Mouse (Mus musculus) heart, embryonic 15.5 days (tissue): ENCODE results near the gene Polr1b. TPM values are rescaled to one million over a fixed set of nuclear protein-coding genes. Genes with fewer than 3 reads are reported as not detected.

ENCODE experiments used
- ATAC-seq: fragments of 200-750 bp; cut with Nextera tagmentation; replicated peaks from 2 replicates; pipeline ENCODE4 v1.8.0; 2017; ENCODE audit warnings: low read depth, moderate TSS enrichment; ENCODE audit not compliant: insufficient number of reproducible peaks, insufficient read depth, low FRiP score
- H3K27ac ChIP-seq: fragments of 300-500 bp; sonication (generic); 2 replicates; pipeline ENCODE4 v1.5.1; 2015; ENCODE audit warnings: mild to moderate bottlenecking, inconsistent platforms
- H3K27me3 ChIP-seq: fragments of 300-500 bp; sonication (generic); 2 replicates; pipeline ENCODE4 v1.6.1; 2015; ENCODE audit warnings: inconsistent platforms
- H3K36me3 ChIP-seq: fragments of 300-500 bp; sonication (generic); 2 replicates; pipeline ENCODE4 v1.6.1; 2015; ENCODE audit warnings: mild to moderate bottlenecking, inconsistent platforms
- H3K4me1 ChIP-seq: fragments of 300-500 bp; sonication (generic); replicated peaks from 2 replicates; pipeline ENCODE4 v1.6.1; 2015; ENCODE audit warnings: inconsistent platforms
- H3K4me2 ChIP-seq: fragments of 300-500 bp; sonication (generic); 2 replicates; pipeline ENCODE4 v1.6.1; 2015; ENCODE audit warnings: inconsistent platforms, mild to moderate bottlenecking, moderate library complexity
- H3K4me3 ChIP-seq: fragments of 300-500 bp; sonication (generic); 2 replicates; pipeline ENCODE4 v1.5.1; 2015; ENCODE audit warnings: mild to moderate bottlenecking, inconsistent platforms
- H3K9ac ChIP-seq: fragments of 300-500 bp; sonication (generic); 2 replicates; pipeline ENCODE4 v1.6.1; 2015; ENCODE audit warnings: mild to moderate bottlenecking, inconsistent platforms
- H3K9me3 ChIP-seq: fragments of 300-500 bp; sonication (generic); replicated peaks from 2 replicates; pipeline ENCODE4 v1.6.1; 2016; ENCODE audit warnings: inconsistent platforms
- WGBS: fragments of 180-500 bp; shearing (Covaris S2); methylation state at CpG from one replicate; pipeline ENCODE4 v1.1.7; 2015; ENCODE audit warnings: mixed read lengths; 5-methylcytosine and 5-hydroxymethylcytosine counted together
- polyA plus RNA-seq: library from polyadenylated mRNA; unstranded; fragments of >200 nt; fragmentation: Nextera tagmentation; extraction: Ambion mirVana; gene quantifications from 2 replicates; pipeline ENCODE4 v1.2.1, GENCODE M21; 2015

The Polr1b gene
- polyA plus RNA-seq: 11.6 and 16.3 TPM in 2 replicates

GRCm38 (mm10) chr2:129100784-129101310 lies at the start of gene Polr1b:
Gene Polr1b, plus strand, starts transcription at chr2:129100995.
- H3K4me1 ChIP-seq: peaks cover 6% of the 10 kb centered on the region
- ATAC-seq: peak; percentile 98
- H3K4me3 ChIP-seq: peak within 1 kb of the TSS; percentile 87
- H3K9me3 ChIP-seq: no peaks in the 10 kb centered on the region
- no peaks in the 10 kb centered on the region for H3K27me3 ChIP-seq
- peak within 1 kb of the TSS; percentile 77 for H3K9ac ChIP-seq
- 0 out of 2 replicates have a peak within 1 kb of the TSS, but pooled peaks have one; percentile 17 for H3K27ac ChIP-seq
- peaks cover 24% of the 10 kb centered on the region for H3K36me3 ChIP-seq
- H3K4me2 ChIP-seq: peak within 1 kb of the TSS; percentile 90
- WGBS: under 1% methylated on average over 35 of the region's 35 CpGs

GRCm38 (mm10) chr2:129052451-129052983 lies 48.3 kb upstream of the Polr1b start:
- H3K27me3 ChIP-seq: no peaks in the 10 kb centered on the region
- H3K4me3 ChIP-seq: no peak overlapping the region
- H3K9me3 ChIP-seq: no peaks in the 10 kb centered on the region; the same call in 1 of the 2 replicates
- no peak overlapping the region for H3K27ac ChIP-seq
- no peak overlapping the region for H3K4me2 ChIP-seq
- H3K4me1 ChIP-seq: no peaks in the 10 kb centered on the region
- no peaks in the 10 kb centered on the region for H3K36me3 ChIP-seq
- no peak for ATAC-seq
- H3K9ac ChIP-seq: no peak overlapping the region
- WGBS: 50% methylated on average over 4 of the region's 4 CpGs

- no peak for ATAC-seq
These were observed 45.1 kb upstream of the Polr1b start for GRCm38 (mm10) chr2:129055741-129056140.

DNA sequence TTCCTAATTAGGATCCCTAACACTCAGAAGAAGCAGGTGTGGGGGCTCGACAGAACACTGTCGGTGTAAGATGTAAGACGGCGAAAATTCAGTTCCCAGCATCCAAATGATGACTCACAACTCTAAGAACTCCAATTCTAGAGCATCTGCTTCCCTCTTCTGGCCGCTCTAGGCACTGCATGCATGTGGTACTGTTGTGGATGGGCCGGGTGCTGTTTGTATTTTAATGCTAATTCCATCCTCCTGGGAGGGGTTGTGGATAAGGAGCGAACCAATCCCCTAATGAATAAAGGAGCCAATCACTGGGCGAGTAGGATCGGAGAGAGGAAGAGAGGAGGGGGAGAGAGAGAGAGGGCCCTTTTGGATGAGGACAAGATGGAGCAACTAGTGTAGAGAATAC lies 44.2 kb upstream of the Polr1b start:
- H3K9ac ChIP-seq: no peak overlapping the region
- WGBS: 42% methylated on average over 9 of the region's 9 CpGs
- H3K4me3 ChIP-seq: no peak overlapping the region
- no peaks in the 10 kb centered on the region for H3K27me3 ChIP-seq
- no peaks in the 10 kb centered on the region; the same call in 1 of the 2 replicates for H3K9me3 ChIP-seq
- no peaks in the 10 kb centered on the region for H3K36me3 ChIP-seq
- ATAC-seq: no peak
- H3K27ac ChIP-seq: no peak overlapping the region
- no peak overlapping the region for H3K4me2 ChIP-seq
- no peaks in the 10 kb centered on the region for H3K4me1 ChIP-seq

More at GRCm38 (mm10) chr2:129055741-129056140, 45.1 kb upstream of the Polr1b start:
- H3K9ac ChIP-seq: no peak overlapping the region
- no peaks in the 10 kb centered on the region; the same call in 1 of the 2 replicates for H3K9me3 ChIP-seq
- H3K27ac ChIP-seq: no peak overlapping the region
- no peaks in the 10 kb centered on the region for H3K27me3 ChIP-seq
- no peaks in the 10 kb centered on the region for H3K4me1 ChIP-seq
- no peaks in the 10 kb centered on the region for H3K36me3 ChIP-seq
- no peak overlapping the region for H3K4me3 ChIP-seq
- H3K4me2 ChIP-seq: no peak overlapping the region
- WGBS: 82% methylated on average over 6 of the region's 6 CpGs

- no peak overlapping the region for H3K9ac ChIP-seq
- 88% methylated on average over 8 of the region's 8 CpGs for WGBS
- ATAC-seq: no peak
- no peaks in the 10 kb centered on the region for H3K36me3 ChIP-seq
- H3K4me2 ChIP-seq: no peak overlapping the region
- H3K4me1 ChIP-seq: no peaks in the 10 kb centered on the region
- H3K27me3 ChIP-seq: no peaks in the 10 kb centered on the region
- no peaks in the 10 kb centered on the region; the same call in 1 of the 2 replicates for H3K9me3 ChIP-seq
- H3K27ac ChIP-seq: no peak overlapping the region
- no peak overlapping the region for H3K4me3 ChIP-seq
These were observed 43.5 kb upstream of the Polr1b start for GRCm38 (mm10) chr2:129057256-129057655.

DNA sequence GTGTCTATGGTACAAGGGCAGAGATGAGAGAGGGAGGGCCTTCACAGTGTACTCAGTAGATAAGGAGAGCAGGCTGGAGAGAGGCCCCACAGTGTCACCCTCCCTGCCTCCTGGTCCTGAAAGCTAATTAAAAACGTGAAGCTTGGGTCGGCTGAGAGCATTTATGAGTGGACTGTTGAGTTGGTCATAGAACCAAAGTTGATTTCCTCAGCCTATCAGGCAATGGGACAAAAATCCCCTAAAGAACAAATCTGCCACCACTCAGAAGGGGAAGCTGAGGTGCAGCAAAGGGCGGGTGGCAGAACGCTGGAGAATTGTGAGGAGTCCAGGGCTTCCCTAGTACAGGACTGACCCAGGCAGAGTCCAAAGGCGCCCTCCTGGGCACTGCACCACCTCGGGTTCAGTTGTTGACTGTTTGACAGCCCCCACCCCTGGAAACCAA lies 42.9 kb upstream of the Polr1b start:
- Histone ChIP-seq H3K36me3 (no peaks in the 10 kb centered on the region), H3K9me3 (no peaks in the 10 kb centered on the region; the same call in 1 of the 2 replicates), H3K27me3 (no peaks in the 10 kb centered on the region), H3K27ac (no peak overlapping the region), H3K4me2 (no peak overlapping the region), H3K9ac (no peak overlapping the region), H3K4me1 (no peaks in the 10 kb centered on the region), H3K4me3 (no peak overlapping the region)
- WGBS: 86% methylated on average over 6 of the region's 6 CpGs
- no peak for ATAC-seq

- Histone ChIP-seq H3K4me1 (0 out of 2 replicates have a peak, but pooled peaks cover 2% of the 10 kb centered on the region), H3K9me3 (no peaks in the 10 kb centered on the region), H3K4me3 (no peak overlapping the region), H3K9ac (no peak overlapping the region), H3K4me2 (no peak overlapping the region), H3K36me3 (no peaks in the 10 kb centered on the region), H3K27ac (no peak overlapping the region), H3K27me3 (no peaks in the 10 kb centered on the region)
- WGBS: 66% methylated on average over 10 of the region's 10 CpGs
- ATAC-seq: no peak
These were observed 39.2 kb upstream of the Polr1b start for GRCm38 (mm10) chr2:129061456-129062059.

DNA sequence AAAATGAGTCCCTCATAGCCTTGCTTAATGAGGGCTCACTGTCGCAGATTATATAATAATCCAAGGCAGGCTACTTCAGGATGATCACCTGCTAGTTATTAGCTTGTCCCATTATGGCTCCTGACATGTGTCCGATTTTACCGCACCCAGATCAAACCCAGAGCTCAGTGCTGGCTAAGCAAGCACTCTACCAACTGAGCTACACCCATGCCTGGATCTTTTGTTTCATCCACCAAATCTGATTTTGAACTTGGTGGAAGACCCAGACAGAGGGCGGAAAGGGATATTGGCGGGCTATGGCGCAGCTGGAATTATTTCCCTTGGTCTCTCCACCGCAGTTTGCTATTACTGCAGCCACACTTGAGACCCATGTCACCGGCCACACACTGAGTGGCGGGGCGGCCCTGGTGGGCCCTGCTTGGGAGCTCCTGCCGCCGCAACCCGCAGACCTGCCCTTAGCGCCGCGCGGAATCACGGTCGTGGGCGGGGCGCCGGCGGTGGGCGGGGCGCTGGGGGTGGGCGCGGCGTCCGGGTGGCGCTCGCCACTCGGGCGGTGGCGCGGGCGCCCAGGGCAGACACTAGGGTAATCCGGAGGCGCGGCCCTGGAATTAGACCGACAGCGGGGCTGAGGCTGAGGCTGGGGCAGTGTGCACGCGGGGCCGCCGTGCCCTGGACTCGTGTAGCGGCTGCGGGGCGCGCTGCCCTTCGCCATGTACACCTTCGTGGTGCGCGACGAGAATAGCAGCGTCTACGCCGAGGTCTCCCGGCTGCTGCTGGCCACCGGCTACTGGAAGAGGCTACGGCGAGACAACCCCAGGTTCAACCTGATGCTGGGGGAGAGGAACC lies 35.1 kb upstream of the Polr1b start, which contains the start of gene Ttl:
Gene Ttl, plus strand, starts transcription at position 506 of the 846 bp plus-strand sequence.
- Histone ChIP-seq H3K36me3 (peaks cover 6% of the 10 kb centered on the region), H3K4me2 (peak within 1 kb of the TSS; percentile 85), H3K9me3 (no peaks in the 10 kb centered on the region), H3K27me3 (no peaks in the 10 kb centered on the region), H3K4me3 (peak within 1 kb of the TSS; percentile 90), H3K27ac (peak within 1 kb of the TSS; percentile 67), H3K4me1 (peaks cover 11% of the 10 kb centered on the region), H3K9ac (peak within 1 kb of the TSS; percentile 87)
- ATAC-seq: peak; percentile 95
- WGBS: 2% methylated on average over 62 of the region's 62 CpGs

GRCm38 (mm10) chr2:129066326-129066725 lies 34.5 kb upstream of the Polr1b start:
- H3K27ac ChIP-seq: peak overlapping the region; percentile 67
- H3K9ac ChIP-seq: peak overlapping the region; percentile 87
- H3K4me1 ChIP-seq: peaks cover 11% of the 10 kb centered on the region
- peaks cover 6% of the 10 kb centered on the region for H3K36me3 ChIP-seq
- H3K4me3 ChIP-seq: peak overlapping the region; percentile 90
- WGBS: under 1% methylated on average over 20 of the region's 20 CpGs
- H3K9me3 ChIP-seq: no peaks in the 10 kb centered on the region
- ATAC-seq: peak; percentile 69
- no peaks in the 10 kb centered on the region for H3K27me3 ChIP-seq
- H3K4me2 ChIP-seq: peak overlapping the region; percentile 85

DNA sequence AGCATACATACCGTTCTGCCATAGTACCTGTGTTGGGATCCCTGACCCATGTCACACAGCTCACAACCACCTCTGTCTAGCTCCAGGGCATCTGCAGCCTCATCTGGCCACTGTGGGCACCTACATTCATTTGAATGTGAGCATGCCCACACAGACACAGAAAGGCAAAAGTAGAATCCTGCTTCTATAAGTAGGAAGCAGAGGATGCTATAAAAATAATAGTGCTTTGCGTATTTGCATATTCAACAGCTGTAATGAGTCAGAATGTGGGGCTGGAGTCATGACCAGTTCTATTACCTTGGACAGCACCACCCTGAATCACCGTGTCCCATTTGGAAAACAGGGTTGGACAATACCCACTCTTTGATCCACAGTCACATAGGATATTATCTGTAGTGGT lies 30.5 kb upstream of the Polr1b start:
- Histone ChIP-seq H3K9me3 (no peaks in the 10 kb centered on the region), H3K9ac (no peak overlapping the region), H3K4me1 (peaks cover 11% of the 10 kb centered on the region), H3K27me3 (no peaks in the 10 kb centered on the region), H3K27ac (no peak overlapping the region), H3K36me3 (peaks cover 6% of the 10 kb centered on the region), H3K4me2 (no peak overlapping the region), H3K4me3 (no peak overlapping the region)
- no peak for ATAC-seq
- WGBS: 79% methylated on average over 3 of the region's 3 CpGs

DNA sequence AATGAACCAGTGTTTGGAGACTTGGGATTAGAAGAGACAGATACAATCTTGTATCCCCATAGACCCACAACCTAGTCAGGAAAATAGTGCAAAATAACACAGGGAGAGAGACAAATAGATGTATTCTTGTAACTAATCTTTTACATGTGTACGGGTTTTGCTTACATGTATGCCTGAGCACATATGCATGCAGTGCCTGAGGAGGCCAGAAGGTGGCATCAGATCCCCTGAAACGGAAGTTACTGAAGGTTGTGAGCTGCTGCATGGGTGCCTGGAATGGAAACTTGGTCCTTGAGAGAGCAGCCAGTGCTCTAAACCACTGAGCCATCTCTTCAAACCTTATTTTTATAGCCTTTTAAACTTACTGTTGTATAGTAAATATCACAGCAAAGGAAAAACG lies 22.5 kb upstream of the Polr1b start:
- peaks cover 6% of the 10 kb centered on the region; the same call in 1 of the 2 replicates for H3K36me3 ChIP-seq
- H3K9me3 ChIP-seq: no peaks in the 10 kb centered on the region
- WGBS: 90% methylated on average over 3 of the region's 3 CpGs
- H3K27ac ChIP-seq: no peak overlapping the region
- no peak overlapping the region for H3K4me3 ChIP-seq
- no peak for ATAC-seq
- H3K27me3 ChIP-seq: no peaks in the 10 kb centered on the region
- no peak overlapping the region for H3K9ac ChIP-seq
- no peaks in the 10 kb centered on the region for H3K4me1 ChIP-seq
- H3K4me2 ChIP-seq: no peak overlapping the region
